Mouse (Mus musculus) brain, embryonic 18.5 days (tissue): Measurements from ENCODE around the gene Slc22a6.

Source experiments
- DNase-seq: peaks from one replicate; pipeline ENCODE4 v3.0.0-alpha.2; 2012; ENCODE audit warnings: low read depth, low spot score

The Slc22a6 gene

GRCm38 (mm10) chr19:8617904-8618303 is at the start of gene Slc22a6:
Gene Slc22a6 (plus strand): TSS chr19:8618039.
- no peak for DNase-seq

- DNase-seq = no peak
Observed at GRCm38 (mm10) chr19:8569453-8569863, 48.4 kb upstream of the Slc22a6 start.

- DNase-seq = no peak
Observed at GRCm38 (mm10) chr19:8570341-8571040, 47.3 kb upstream of the Slc22a6 start.

GRCm38 (mm10) chr19:8571746-8572145 is 46.1 kb upstream of the Slc22a6 start:
- DNase-seq = no peak

- DNase-seq = no peak
Observed at GRCm38 (mm10) chr19:8572485-8572884, 45.4 kb upstream of the Slc22a6 start.

GRCm38 (mm10) chr19:8577432-8577831 is 40.4 kb upstream of the Slc22a6 start:
- no peak for DNase-seq

- peak; percentile 60 for DNase-seq
Observed at GRCm38 (mm10) chr19:8578293-8578969, 39.4 kb upstream of the Slc22a6 start.

GRCm38 (mm10) chr19:8578970-8579342 is 38.9 kb upstream of the Slc22a6 start:
- DNase-seq = no peak

GRCm38 (mm10) chr19:8585298-8585697 is 32.5 kb upstream of the Slc22a6 start:
- no peak for DNase-seq

GRCm38 (mm10) chr19:8585899-8586298 is 31.9 kb upstream of the Slc22a6 start:
- DNase-seq = no peak

- peak; percentile 26 for DNase-seq
Observed at GRCm38 (mm10) chr19:8586350-8586749, 31.5 kb upstream of the Slc22a6 start.

GRCm38 (mm10) chr19:8587315-8587714 is 30.5 kb upstream of the Slc22a6 start:
- no peak for DNase-seq

GRCm38 (mm10) chr19:8590954-8591353 is 26.9 kb upstream of the Slc22a6 start, which contains the start of gene Slc22a8:
Gene Slc22a8 (plus strand): TSS chr19:8591254.
- DNase-seq = no peak

GRCm38 (mm10) chr19:8592155-8592554 is 25.7 kb upstream of the Slc22a6 start:
- DNase-seq = no peak

- no peak for DNase-seq
Observed at GRCm38 (mm10) chr19:8592873-8593408, 24.9 kb upstream of the Slc22a6 start.

- no peak for DNase-seq
Observed at GRCm38 (mm10) chr19:8593833-8594232, 24.0 kb upstream of the Slc22a6 start.

- DNase-seq = no peak
Observed at GRCm38 (mm10) chr19:8594518-8594917, 23.3 kb upstream of the Slc22a6 start.

GRCm38 (mm10) chr19:8597269-8597668 is 20.6 kb upstream of the Slc22a6 start:
- DNase-seq = no peak

- no peak for DNase-seq
Observed at GRCm38 (mm10) chr19:8599229-8599628, 18.6 kb upstream of the Slc22a6 start.

GRCm38 (mm10) chr19:8601922-8602321 is 15.9 kb upstream of the Slc22a6 start:
- no peak for DNase-seq

GRCm38 (mm10) chr19:8602914-8603313 is 14.9 kb upstream of the Slc22a6 start:
- no peak for DNase-seq

GRCm38 (mm10) chr19:8604536-8605240 is 13.2 kb upstream of the Slc22a6 start:
- DNase-seq = no peak
